Mouse (Mus musculus): ENCODE measurements around the gene Siah1a.

GRCm38 (mm10) chr8:86787891-86788420 lies 42.2 kb upstream of the Siah1a start:
- TF ChIP-seq CTCF (IDR thresholded peaks at IDR 0.05; ENCODE audit: low read depth, low read length) (no peak), POLR2A (IDR thresholded peaks at IDR 0.05; ENCODE audit: borderline replicate concordance, low read depth, low read length) (no peak)

All from bone marrow macrophage, adult 2 months (primary cell).